Mouse (Mus musculus): ENCODE measurements around the gene Kcnj4. TPM values are rescaled to one million over a fixed set of nuclear protein-coding genes. Genes with fewer than 3 reads are reported as not detected.
A peak's percentile ranks its signal among the peaks of the same experiment; 100 is the strongest.

The Kcnj4 gene
- polyA plus RNA-seq, 1 experiment from 2014 or later = not detected

DNA sequence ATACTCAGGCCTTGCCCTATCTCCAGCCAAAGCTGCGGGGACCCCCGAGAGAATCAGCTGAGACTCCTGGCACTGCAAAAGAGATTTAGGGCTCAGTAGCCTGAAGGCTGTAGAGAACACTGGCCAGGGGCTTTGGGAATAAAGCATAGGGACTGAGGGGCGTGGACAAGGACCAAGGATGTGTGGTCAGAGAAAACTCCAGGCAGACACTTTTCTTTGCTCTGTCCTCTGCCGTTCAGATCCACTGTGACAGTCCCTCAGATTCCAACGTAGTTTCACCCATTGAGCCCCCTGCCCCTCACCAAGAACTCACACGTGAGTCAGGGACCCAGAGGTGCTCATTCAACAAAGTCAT, 62.8 kb downstream of the Kcnj4 start:
- Histone ChIP-seq H3K27me3 (ENCODE audit: insufficient read depth, low read length) (no peaks in the 10 kb centered on the region), H3K36me3 (replicated peaks; ENCODE audit: insufficient read depth, low read length) (0 out of 2 replicates have a peak, but pooled peaks cover 4% of the 10 kb centered on the region), H3K4me3 (ENCODE audit: low read depth, low read length) (peak overlapping the region; percentile 80), H3K9ac (replicated peaks) (peak overlapping the region; percentile 88), H3K4me2 (ENCODE audit: low read depth, low read length) (peak overlapping the region; percentile 72), H3K27ac (ENCODE audit: low read depth) (peak overlapping the region; percentile 84), H3K4me1 (ENCODE audit: insufficient read depth) (peaks cover 9% of the 10 kb centered on the region), H3K9me3 (ENCODE audit: low read length) (no peaks in the 10 kb centered on the region)
- TF ChIP-seq EP300 (IDR thresholded peaks at IDR 0.05; ENCODE audit: low read depth) = no peak
- no peak for TF ChIP-seq CTCF (IDR thresholded peaks at IDR 0.05; ENCODE audit: low read depth)
- WGBS (ENCODE audit: insufficient replicate concordance) = 19% methylated on average over 6 of the region's 6 CpGs
- DNase-seq (no peak), ATAC-seq (no peak)

DNA sequence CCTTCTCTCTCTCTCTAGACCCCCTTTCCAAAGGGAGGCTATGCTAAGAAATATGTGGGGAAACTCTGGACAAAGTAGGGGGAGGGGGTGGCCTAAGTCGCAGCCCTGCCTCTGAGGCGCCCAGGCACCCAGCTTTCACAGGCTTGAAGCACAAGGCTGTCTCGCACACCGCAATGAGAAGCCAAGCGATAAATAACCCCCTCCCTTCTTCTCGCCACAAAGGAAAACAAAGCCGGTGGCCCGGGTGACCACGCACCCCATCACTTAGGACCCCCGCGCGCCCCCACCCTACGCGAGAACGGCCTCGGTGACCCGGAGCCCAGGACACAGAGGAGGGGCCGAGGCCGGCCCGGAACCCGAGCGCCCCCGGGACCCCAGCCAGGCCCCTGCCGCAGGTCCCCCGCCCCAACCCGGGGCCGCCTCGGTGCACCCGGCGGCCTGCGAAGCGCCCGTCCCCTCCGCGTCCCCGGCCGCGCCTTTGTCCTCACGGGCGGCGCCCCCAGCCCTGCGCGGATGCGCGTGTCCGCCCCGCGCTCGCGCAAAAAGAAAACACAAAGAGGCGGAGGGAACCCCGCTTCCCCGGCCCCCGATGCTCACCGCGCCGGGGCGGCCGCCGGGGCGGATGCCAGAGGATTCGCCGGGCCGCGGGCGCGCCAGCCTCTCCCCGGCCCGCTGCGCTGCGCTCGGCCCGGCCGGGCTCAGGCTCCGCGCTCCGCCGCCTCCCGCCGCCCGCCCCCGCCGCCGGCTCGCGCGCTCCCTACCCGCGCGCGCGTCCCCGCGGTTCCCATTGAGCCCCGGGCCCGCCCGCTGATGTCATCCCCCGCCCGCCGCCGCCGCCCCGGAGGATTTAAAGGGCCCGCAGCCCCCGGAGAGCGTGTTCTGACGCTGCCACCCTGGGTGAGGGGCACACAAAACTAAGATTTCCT, 63.4 kb downstream of the Kcnj4 start:
- Histone ChIP-seq H3K4me1 (ENCODE audit: insufficient read depth) (peaks cover 14% of the 10 kb centered on the region), H3K36me3 (replicated peaks; ENCODE audit: insufficient read depth, low read length) (0 out of 2 replicates have a peak, but pooled peaks cover 4% of the 10 kb centered on the region), H3K27ac (ENCODE audit: low read depth) (peak overlapping the region; percentile 84), H3K27me3 (ENCODE audit: insufficient read depth, low read length) (no peaks in the 10 kb centered on the region), H3K9me3 (ENCODE audit: low read length) (no peaks in the 10 kb centered on the region), H3K4me2 (ENCODE audit: low read depth, low read length) (peak overlapping the region; percentile 72), H3K4me3 (ENCODE audit: low read depth, low read length) (peak overlapping the region; percentile 80), H3K9ac (replicated peaks) (peak overlapping the region; percentile 88)
- ATAC-seq (peak; percentile 82), DNase-seq (peak; percentile 77)
- TF ChIP-seq EP300 (IDR thresholded peaks at IDR 0.05; ENCODE audit: low read depth) (no peak), CTCF (IDR thresholded peaks at IDR 0.05; ENCODE audit: low read depth) (no peak)
- under 1% methylated on average over 63 of the region's 107 CpGs for WGBS (ENCODE audit: insufficient replicate concordance)

DNA sequence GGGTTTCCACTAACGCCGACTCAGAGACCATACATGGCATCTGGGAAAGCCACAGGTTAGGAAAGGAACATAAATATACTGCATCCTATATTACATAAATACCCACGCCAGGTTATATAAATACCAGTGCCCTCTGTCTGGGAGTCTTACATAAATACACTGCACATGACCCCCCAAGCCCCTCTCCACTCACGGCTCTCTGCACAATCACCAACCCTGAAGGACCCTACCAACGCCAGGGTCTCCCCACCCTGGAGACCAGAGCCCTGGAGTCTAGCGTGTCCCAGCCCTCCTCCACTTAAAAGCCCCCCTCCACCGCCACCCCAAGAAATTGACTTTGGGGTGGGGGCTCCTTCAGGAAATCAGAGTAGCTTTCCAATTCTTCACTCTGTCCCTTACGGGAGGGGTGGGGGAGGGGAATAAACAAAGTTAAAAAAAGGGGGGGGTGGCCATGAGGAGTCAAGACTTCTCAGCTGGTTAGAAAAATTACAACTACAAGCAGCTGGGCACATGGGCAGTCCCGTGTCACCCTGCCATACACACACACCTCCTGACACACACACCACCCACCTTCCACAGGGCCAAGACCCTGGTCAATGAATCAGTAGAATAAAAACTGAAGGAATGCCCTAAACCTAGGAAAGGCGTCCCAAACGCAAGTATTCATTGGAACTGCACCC, 64.2 kb downstream of the Kcnj4 start:
- Histone ChIP-seq H3K4me2 (ENCODE audit: low read depth, low read length) (peak overlapping the region; percentile 72), H3K9me3 (ENCODE audit: low read length) (no peaks in the 10 kb centered on the region), H3K27ac (ENCODE audit: low read depth) (peak overlapping the region; percentile 84), H3K36me3 (replicated peaks; ENCODE audit: insufficient read depth, low read length) (0 out of 2 replicates have a peak, but pooled peaks cover 4% of the 10 kb centered on the region), H3K4me3 (ENCODE audit: low read depth, low read length) (peak overlapping the region; percentile 80), H3K4me1 (ENCODE audit: insufficient read depth) (peaks cover 20% of the 10 kb centered on the region), H3K27me3 (ENCODE audit: insufficient read depth, low read length) (no peaks in the 10 kb centered on the region), H3K9ac (replicated peaks) (peak overlapping the region; percentile 88)
- 30% methylated on average over 11 of the region's 11 CpGs for WGBS (ENCODE audit: insufficient replicate concordance)
- ATAC-seq = no peak
- TF ChIP-seq EP300 (IDR thresholded peaks at IDR 0.05; ENCODE audit: low read depth) (no peak), CTCF (IDR thresholded peaks at IDR 0.05; ENCODE audit: low read depth) (no peak)
- DNase-seq = no peak

DNA sequence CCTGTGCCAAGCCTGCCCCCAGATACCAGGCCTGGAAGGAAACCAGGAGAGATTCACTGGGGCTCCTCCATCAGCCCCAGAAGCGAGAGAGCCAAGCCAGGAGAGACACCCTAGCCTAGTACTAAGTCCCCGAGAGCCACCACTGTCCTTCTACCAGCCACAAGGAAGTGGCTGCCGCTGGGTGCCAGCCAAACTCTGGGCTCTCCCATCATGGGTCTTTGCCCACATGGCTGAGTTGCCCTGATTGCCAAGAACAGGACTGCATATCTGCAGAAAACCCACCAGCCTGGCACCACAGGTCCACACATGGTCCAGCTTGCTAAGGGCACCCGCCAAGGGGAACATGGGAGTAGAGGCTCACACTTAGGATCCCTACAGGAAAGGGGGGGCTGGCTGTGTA, 64.8 kb downstream of the Kcnj4 start:
- TF ChIP-seq EP300 (IDR thresholded peaks at IDR 0.05; ENCODE audit: low read depth) (no peak), CTCF (IDR thresholded peaks at IDR 0.05; ENCODE audit: low read depth) (no peak)
- no peak for ATAC-seq
- peak overlapping the region; percentile 72 for H3K4me2 ChIP-seq (ENCODE audit: low read depth, low read length)
- no peaks in the 10 kb centered on the region for H3K27me3 ChIP-seq (ENCODE audit: insufficient read depth, low read length)
- H3K4me1 ChIP-seq (ENCODE audit: insufficient read depth) = peaks cover 25% of the 10 kb centered on the region
- H3K9me3 ChIP-seq (ENCODE audit: low read length) = no peaks in the 10 kb centered on the region
- WGBS (ENCODE audit: insufficient replicate concordance) = 58% methylated on average over 4 of the region's 4 CpGs
- 0 out of 2 replicates have a peak, but pooled peaks cover 4% of the 10 kb centered on the region for H3K36me3 ChIP-seq (replicated peaks; ENCODE audit: insufficient read depth, low read length)
- H3K4me3 ChIP-seq (ENCODE audit: low read depth, low read length) = peak overlapping the region; percentile 80
- no peak for DNase-seq
- no peak overlapping the region for H3K9ac ChIP-seq (replicated peaks)
- H3K27ac ChIP-seq (ENCODE audit: low read depth) = no peak overlapping the region

DNA sequence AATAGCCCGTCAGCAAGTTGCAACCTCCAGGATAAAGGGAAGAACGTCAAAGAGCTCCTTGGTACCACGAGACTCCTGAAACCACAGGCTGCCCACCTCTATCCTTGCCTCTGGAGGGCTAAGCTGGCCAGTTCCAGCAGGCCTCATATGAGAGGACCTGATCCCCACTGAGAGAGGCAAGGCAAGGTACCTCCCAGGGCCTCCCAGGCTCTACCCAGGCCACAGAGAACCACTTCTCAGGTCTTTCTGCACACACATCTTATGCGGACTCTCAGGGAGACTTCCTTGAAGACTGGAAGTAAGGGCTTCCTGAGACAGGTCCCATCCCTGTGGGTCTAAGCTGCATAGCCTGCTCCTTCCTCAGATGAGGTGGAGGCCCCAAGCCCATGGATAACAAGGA, 65.7 kb downstream of the Kcnj4 start:
- H3K4me3 ChIP-seq (ENCODE audit: low read depth, low read length) = no peak overlapping the region
- 0 out of 2 replicates have a peak, but pooled peaks cover 4% of the 10 kb centered on the region for H3K36me3 ChIP-seq (replicated peaks; ENCODE audit: insufficient read depth, low read length)
- no peak overlapping the region for H3K27ac ChIP-seq (ENCODE audit: low read depth)
- DNase-seq (no peak), ATAC-seq (no peak)
- TF ChIP-seq CTCF (IDR thresholded peaks at IDR 0.05; ENCODE audit: low read depth) (no peak), EP300 (IDR thresholded peaks at IDR 0.05; ENCODE audit: low read depth) (no peak)
- H3K9me3 ChIP-seq (ENCODE audit: low read length) = no peaks in the 10 kb centered on the region
- no peaks in the 10 kb centered on the region for H3K27me3 ChIP-seq (ENCODE audit: insufficient read depth, low read length)
- no peak overlapping the region for H3K9ac ChIP-seq (replicated peaks)
- peaks cover 31% of the 10 kb centered on the region for H3K4me1 ChIP-seq (ENCODE audit: insufficient read depth)
- 87% methylated on average over 4 of the region's 4 CpGs for WGBS (ENCODE audit: insufficient replicate concordance)
- H3K4me2 ChIP-seq (ENCODE audit: low read depth, low read length) = no peak overlapping the region

DNA sequence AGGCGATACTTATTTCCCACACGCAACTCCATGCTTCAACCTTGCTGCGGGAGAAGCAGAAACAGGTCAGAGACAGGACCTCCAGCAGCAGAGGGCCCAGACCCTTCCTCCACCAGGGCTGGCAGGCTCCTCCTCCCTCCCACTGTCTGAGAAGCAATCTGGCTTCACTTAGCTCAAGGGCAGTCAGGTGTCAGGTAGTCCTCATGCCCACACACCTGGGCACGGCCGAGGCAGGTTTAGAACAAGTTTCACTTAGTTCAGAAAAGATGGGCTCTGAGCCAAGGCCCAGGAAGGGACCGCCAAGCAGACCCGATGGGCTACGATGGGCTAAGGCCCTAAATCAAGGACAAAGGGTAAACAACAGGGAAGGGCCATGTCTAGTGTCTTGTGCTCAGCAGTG, 66.2 kb downstream of the Kcnj4 start:
- Histone ChIP-seq H3K4me2 (ENCODE audit: low read depth, low read length) (no peak overlapping the region), H3K9ac (replicated peaks) (no peak overlapping the region), H3K27me3 (ENCODE audit: insufficient read depth, low read length) (no peaks in the 10 kb centered on the region), H3K27ac (ENCODE audit: low read depth) (peak overlapping the region; percentile 6; the same call in 1 of the 2 replicates), H3K4me3 (ENCODE audit: low read depth, low read length) (no peak overlapping the region), H3K4me1 (ENCODE audit: insufficient read depth) (peaks cover 31% of the 10 kb centered on the region), H3K9me3 (ENCODE audit: low read length) (no peaks in the 10 kb centered on the region), H3K36me3 (replicated peaks; ENCODE audit: insufficient read depth, low read length) (peaks cover 4% of the 10 kb centered on the region; the same call in 1 of the 2 replicates)
- no peak for DNase-seq
- TF ChIP-seq EP300 (IDR thresholded peaks at IDR 0.05; ENCODE audit: low read depth) (no peak), CTCF (IDR thresholded peaks at IDR 0.05; ENCODE audit: low read depth) (no peak)
- WGBS (ENCODE audit: insufficient replicate concordance) = 76% methylated on average over 8 of the region's 8 CpGs
- no peak for ATAC-seq
